Mouse (Mus musculus) MEL (cell line): ENCODE measurements around the gene Shh. TPM values are rescaled to one million over a fixed set of nuclear protein-coding genes. Genes with fewer than 3 reads are reported as not detected.

Source experiments
- DNase-seq: peaks from one replicate; pipeline ENCODE4 v3.0.0; 2011; ENCODE audit warnings: low read depth, low spot score
- H3K27ac ChIP-seq: 2 replicates; pipeline ENCODE4 v1.5.1; 2012; ENCODE audit warnings: low read depth, mild to moderate bottlenecking, control low read depth, low read length, moderate library complexity; ENCODE audit not compliant: control insufficient read depth
- H3K27me3 ChIP-seq, 2 experiments: fragments of 150-350 bp in 1 of 2; sonication (generic) in 1 of 2; 2 replicates each; pipeline ENCODE4 v1.6.1; 2012; ENCODE audit warnings: low read length in 2 of 2, mild to moderate bottlenecking in 2 of 2, improper control_type of control experiment in 1 of 2, moderate library complexity in 1 of 2; ENCODE audit not compliant: insufficient read depth in 2 of 2, control insufficient read depth in 1 of 2
- H3K36me3 ChIP-seq, 2 experiments: 2 replicates each; pipeline ENCODE4 v1.6.1; 2012 to 2014; ENCODE audit warnings: low read length in 2 of 2, improper control_type of control experiment in 1 of 2, inconsistent platforms in 1 of 2, mild to moderate bottlenecking in 1 of 2; ENCODE audit not compliant: insufficient read depth in 2 of 2, control insufficient read depth in 1 of 2
- H3K4me1 ChIP-seq, 2 experiments: fragments of 150-350 bp in 1 of 2; sonication (generic) in 1 of 2; 2 replicates each; pipeline ENCODE4 v1.6.1; 2012; ENCODE audit warnings: low read length in 2 of 2, improper control_type of control experiment in 1 of 2, mild to moderate bottlenecking in 1 of 2; ENCODE audit not compliant: insufficient read depth in 2 of 2, control insufficient read depth in 1 of 2
- H3K4me3 ChIP-seq, 2 experiments: fragments of 150-350 bp in 1 of 2; sonication (generic) in 1 of 2; 2 replicates each; pipeline ENCODE4 v1.5.1; 2012; ENCODE audit warnings: low read depth in 2 of 2, low read length in 2 of 2, mild to moderate bottlenecking in 2 of 2, moderate library complexity in 2 of 2, control low read depth in 1 of 2, improper control_type of control experiment in 1 of 2; ENCODE audit not compliant: control insufficient read depth in 1 of 2, insufficient read depth in 1 of 2
- H3K79me2 ChIP-seq: 2 replicates; pipeline ENCODE4 v1.6.1; 2012; ENCODE audit warnings: mild to moderate bottlenecking, low read length, moderate library complexity; ENCODE audit not compliant: control insufficient read depth, poor library complexity, insufficient read depth
- H3K9ac ChIP-seq: 2 replicates; pipeline ENCODE4 v1.6.1; 2012; ENCODE audit warnings: low read depth, mild to moderate bottlenecking, control low read depth, low read length, moderate library complexity; ENCODE audit not compliant: control insufficient read depth, poor library complexity, severe bottlenecking
- H3K9me3 ChIP-seq: fragments of 150-350 bp; sonication (generic); replicated peaks from 2 replicates; pipeline ENCODE4 v1.6.1; 2012; ENCODE audit warnings: mild to moderate bottlenecking, low read length, improper control_type of control experiment, moderate library complexity; ENCODE audit not compliant: insufficient read depth
- CHD2 ChIP-seq: IDR thresholded peaks from 2 replicates; pipeline ENCODE4 v1.6.1; 2011; ENCODE audit warnings: low read length, improper control_type of control experiment
- CTCF ChIP-seq, 3 experiments: IDR thresholded peaks in 2 of 3; conservative IDR thresholded peaks in 1 of 3; 2 replicates each; pipeline ENCODE4 v1.5.1; 2011 to 2012; ENCODE audit warnings: low read length in 3 of 3, low read depth in 2 of 3, mild to moderate bottlenecking in 2 of 3, improper control_type of control experiment in 1 of 3, inconsistent platforms in 1 of 3, mixed read lengths in 1 of 3, moderate library complexity in 1 of 3; ENCODE audit not compliant: control insufficient read depth in 1 of 3, insufficient read depth in 1 of 3, poor library complexity in 1 of 3, severe bottlenecking in 1 of 3
- ELF1 ChIP-seq: IDR thresholded peaks from 2 replicates; pipeline ENCODE4 v1.6.1; 2014; ENCODE audit warnings: low read depth, mild to moderate bottlenecking, inconsistent platforms, low read length, improper control_type of control experiment, moderate library complexity
- EP300 ChIP-seq, 2 experiments: IDR thresholded peaks; 2 replicates each; pipeline ENCODE4 v1.6.1; 2011; ENCODE audit warnings: improper control_type of control experiment in 2 of 2, low read length in 2 of 2, low read depth in 1 of 2, mild to moderate bottlenecking in 1 of 2
- GABPA ChIP-seq: IDR thresholded peaks from 2 replicates; pipeline ENCODE4 v1.6.1; 2012; ENCODE audit warnings: low read depth, mild to moderate bottlenecking, inconsistent platforms, low read length, improper control_type of control experiment, moderate library complexity
- GATA1 ChIP-seq: IDR thresholded peaks from 2 replicates; pipeline ENCODE4 v1.6.1; 2011; ENCODE audit warnings: low read depth, low read length, improper control_type of control experiment
- JUND ChIP-seq: IDR thresholded peaks from 2 replicates; pipeline ENCODE4 v1.6.1; 2011; ENCODE audit warnings: low read depth, mild to moderate bottlenecking, improper control_type of control experiment, low read length
- KAT2A ChIP-seq: conservative IDR thresholded peaks from 2 replicates; pipeline ENCODE4 v1.6.1; 2012; ENCODE audit warnings: low read depth, low read length, improper control_type of control experiment, inconsistent platforms
- MAFK ChIP-seq: IDR thresholded peaks from 2 replicates; pipeline ENCODE4 v1.6.1; 2011; ENCODE audit warnings: low read depth, mild to moderate bottlenecking, low read length, improper control_type of control experiment, borderline replicate concordance
- MAX ChIP-seq: IDR thresholded peaks from 2 replicates; pipeline ENCODE4 v1.6.1; 2011; ENCODE audit warnings: low read length, improper control_type of control experiment
- MYB ChIP-seq: IDR thresholded peaks from 2 replicates; pipeline ENCODE4 v1.6.1; 2011; ENCODE audit warnings: mild to moderate bottlenecking, low read depth, low read length, improper control_type of control experiment
- NELFE ChIP-seq: IDR thresholded peaks from 2 replicates; pipeline ENCODE4 v1.6.1; 2011; ENCODE audit warnings: low read depth, low read length, improper control_type of control experiment
- POLR2A ChIP-seq, 2 experiments: IDR thresholded peaks; 2 replicates each; pipeline ENCODE4 v1.6.1; 2011 to 2012; ENCODE audit warnings: low read length in 2 of 2, mild to moderate bottlenecking in 2 of 2, control low read depth in 1 of 2, improper control_type of control experiment in 1 of 2, low read depth in 1 of 2, moderate library complexity in 1 of 2; ENCODE audit not compliant: control insufficient read depth in 1 of 2, insufficient read depth in 1 of 2, poor library complexity in 1 of 2
- POLR2AphosphoS5 ChIP-seq: IDR thresholded peaks from 2 replicates; pipeline ENCODE4 v1.6.1; 2012; ENCODE audit warnings: low read depth, borderline replicate concordance, mild to moderate bottlenecking, inconsistent platforms, low read length, moderate library complexity, mixed read lengths
- RAD21 ChIP-seq: IDR thresholded peaks from 2 replicates; pipeline ENCODE4 v1.6.1; 2011; ENCODE audit warnings: mild to moderate bottlenecking, low read depth, low read length, improper control_type of control experiment
- RCOR1 ChIP-seq: IDR thresholded peaks from 2 replicates; pipeline ENCODE4 v1.6.1; 2012; ENCODE audit warnings: low read depth, mild to moderate bottlenecking, inconsistent platforms, low read length, improper control_type of control experiment
- SMC3 ChIP-seq: IDR thresholded peaks from 2 replicates; pipeline ENCODE4 v1.6.1; 2011; ENCODE audit warnings: low read depth, low read length, improper control_type of control experiment
- TBP ChIP-seq: IDR thresholded peaks from 2 replicates; pipeline ENCODE4 v1.8.0; 2011; ENCODE audit warnings: low read depth, low read length, improper control_type of control experiment
- TCF12 ChIP-seq: IDR thresholded peaks from 2 replicates; pipeline ENCODE4 v1.6.1; 2014; ENCODE audit warnings: low read depth, mild to moderate bottlenecking, inconsistent platforms, low read length, improper control_type of control experiment, moderate library complexity
- UBTF ChIP-seq: IDR thresholded peaks from 2 replicates; pipeline ENCODE4 v1.6.1; 2012; ENCODE audit warnings: low read depth, mild to moderate bottlenecking, inconsistent platforms, low read length, improper control_type of control experiment, moderate library complexity, borderline replicate concordance; ENCODE audit not compliant: insufficient read depth
- USF2 ChIP-seq, 2 experiments: IDR thresholded peaks; 2 replicates each; pipeline ENCODE4 v1.6.1; 2011 to 2012; ENCODE audit warnings: improper control_type of control experiment in 2 of 2, low read length in 2 of 2, borderline replicate concordance in 1 of 2, inconsistent platforms in 1 of 2, low read depth in 1 of 2, mild to moderate bottlenecking in 1 of 2; ENCODE audit not compliant: insufficient read depth in 1 of 2
- ZC3H11A ChIP-seq: IDR thresholded peaks from 2 replicates; pipeline ENCODE4 v1.6.1; 2012; ENCODE audit warnings: low read depth, mild to moderate bottlenecking, inconsistent platforms, low read length, improper control_type of control experiment
- ZKSCAN1 ChIP-seq: IDR thresholded peaks from 2 replicates; pipeline ENCODE4 v1.6.1; 2012; ENCODE audit warnings: low read depth, mild to moderate bottlenecking, inconsistent platforms, low read length, improper control_type of control experiment, moderate library complexity
- ZMIZ1 ChIP-seq: IDR thresholded peaks from 2 replicates; pipeline ENCODE4 v1.6.1; 2012; ENCODE audit warnings: low read depth, mild to moderate bottlenecking, inconsistent platforms, low read length, improper control_type of control experiment, moderate library complexity
- ZNF384 ChIP-seq: IDR thresholded peaks from 2 replicates; pipeline ENCODE4 v1.6.1; 2012; ENCODE audit warnings: low read depth, mild to moderate bottlenecking, inconsistent platforms, low read length, improper control_type of control experiment
- polyA plus RNA-seq, 2 experiments: library from polyadenylated mRNA; stranded (reverse) in 1 of 2; unstranded in 1 of 2; fragments of >175 nt in 1 of 2; fragments of >200 nt in 1 of 2; gene quantifications; 2 replicates each; pipeline versions ENCODE4 v1.2.1 to v1.2.4; 2012; ENCODE audit warnings: low replicate concordance in 2 of 2, low read depth in 1 of 2; ENCODE audit not compliant: insufficient read length in 2 of 2, insufficient read depth in 1 of 2, missing spikeins in 1 of 2
- total RNA-seq: library from RNA; depleted of rRNA; stranded (reverse); fragments of 300-350 nt; gene quantifications from 2 replicates; pipeline ENCODE4 v1.2.3, GENCODE M21; 2012

Gene Shh
- total and polyA plus RNA-seq, 3 experiments, result not detected

GRCm38 (mm10) chr5:28498846-28499245, 31.8 kb upstream of the Shh start:
- H3K4me1 ChIP-seq, result no peaks in the 10 kb centered on the region
- H3K9me3 ChIP-seq, result no peaks in the 10 kb centered on the region; the same call in 1 of the 2 replicates
- no peak overlapping the region for H3K4me3 ChIP-seq
- TF ChIP-seq ZMIZ1, result no peak
- no peak for TF ChIP-seq ZC3H11A
- TF ChIP-seq CHD2, result no peak
- no peak for TF ChIP-seq RCOR1
- no peak for TF ChIP-seq POLR2AphosphoS5
- no peak for TF ChIP-seq RAD21
- no peak for TF ChIP-seq JUND
- TF ChIP-seq ELF1, result no peak
- no peak for TF ChIP-seq MAX
- TF ChIP-seq POLR2A (IDR thresholded peaks at IDR 0.05; ENCODE audit: control insufficient read depth in 1 of 2, insufficient read depth in 1 of 2, low read depth in 1 of 2, low read length in 2 of 2, poor library complexity in 1 of 2), result no peak
- no peak for TF ChIP-seq TCF12
- TF ChIP-seq, all 39 proteins: peak for 0
- no peak for DNase-seq
- no peak overlapping the region for H3K9ac ChIP-seq
- H3K79me2 ChIP-seq, result no peaks in the 10 kb centered on the region
- no peaks in the 10 kb centered on the region for H3K36me3 ChIP-seq
- H3K27ac ChIP-seq, result no peak overlapping the region
- H3K27me3 ChIP-seq, result no peaks in the 10 kb centered on the region

GRCm38 (mm10) chr5:28495712-28496650, 28.9 kb upstream of the Shh start:
- H3K36me3 ChIP-seq, result no peaks in the 10 kb centered on the region
- no peak for DNase-seq
- no peaks in the 10 kb centered on the region; the same call in 1 of the 2 replicates for H3K9me3 ChIP-seq
- H3K27me3 ChIP-seq, result no peaks in the 10 kb centered on the region
- no peak overlapping the region for H3K4me3 ChIP-seq
- no peaks in the 10 kb centered on the region for H3K4me1 ChIP-seq
- no peaks in the 10 kb centered on the region for H3K79me2 ChIP-seq
- no peak overlapping the region for H3K27ac ChIP-seq
- TF ChIP-seq RCOR1 (no peak), EP300 (IDR thresholded peaks at IDR 0.05; ENCODE audit: low read depth in 1 of 2, low read length in 2 of 2) (no peak), KAT2A (no peak), NELFE (no peak), CHD2 (no peak), ZNF384 (no peak), TBP (no peak), GATA1 (no peak), GABPA (no peak), UBTF (no peak), JUND (no peak), SMC3 (no peak), USF2 (IDR thresholded peaks at IDR 0.05; ENCODE audit: borderline replicate concordance in 1 of 2, insufficient read depth in 1 of 2, low read depth in 1 of 2, low read length in 2 of 2) (no peak), MYB (no peak), CTCF (IDR thresholded peaks at IDR 0.05 in 2 of 3, conservative IDR thresholded peaks at IDR 0.05 in 1 of 3; ENCODE audit: control insufficient read depth in 1 of 3, insufficient read depth in 1 of 3, low read depth in 2 of 3, low read length in 3 of 3, poor library complexity in 1 of 3, severe bottlenecking in 1 of 3) (no peak), POLR2AphosphoS5 (no peak), ZKSCAN1 (no peak), MAFK (no peak), ELF1 (no peak)
- no peak overlapping the region for H3K9ac ChIP-seq
